In genomic region chr15:78529428-78529990, GRCm38 (mm10) we compare ENCODE assay signal across 8 mouse cellular contexts. TPM values are rescaled to one million over a fixed set of nuclear protein-coding genes. Genes with fewer than 3 reads are reported as not detected.
DNase-seq lines count a peak whose midpoint lies in the region; ATAC-seq and TF ChIP-seq lines count a peak whose summit lies in the region.
"Had no signal": no experiment of that assay in that cellular context is flagged by ENCODE, and none has a peak within 500 bp of the region (broad histone marks: within the 10 kb centered on the region; RNA-seq: fewer than 3 reads in every experiment).

No protein-coding gene starts in this region.

- ATAC-seq in limb, embryonic 13.5 days (ENCODE audit: low FRiP score, low read depth), result peak; percentile 67
- ATAC-seq in midbrain, embryonic 16.5 days, result no peak

- peaks cover 47% of the 10 kb centered on the region for H3K4me1 ChIP-seq in embryonic facial prominence, embryonic 10.5 days
- H3K4me1 ChIP-seq in heart, adult 2 months (ENCODE audit: control insufficient read depth, insufficient read depth, low read length), result peaks cover 24% of the 10 kb centered on the region
- H3K4me1 ChIP-seq in kidney, adult 2 months (ENCODE audit: control insufficient read depth, insufficient read depth, low read length), result peaks cover 12% of the 10 kb centered on the region; the same call in 1 of the 2 replicates
- H3K4me1 ChIP-seq in limb, embryonic 13.5 days, result peaks cover 44% of the 10 kb centered on the region
- peaks cover 15% of the 10 kb centered on the region for H3K4me1 ChIP-seq in midbrain, embryonic 16.5 days (ENCODE audit: control insufficient read depth, insufficient read depth, low read length)
- peaks cover 9% of the 10 kb centered on the region for H3K4me1 ChIP-seq in testis, adult 2 months (ENCODE audit: control insufficient read depth, insufficient read depth, low read length)

- H3K9ac ChIP-seq in heart, adult 2 months (ENCODE audit: low read depth, low read length), result peak overlapping the region; percentile 65
- peak overlapping the region; percentile 72 for H3K9ac ChIP-seq in limb, embryonic 13.5 days
- peak overlapping the region; percentile 61 for H3K9ac ChIP-seq in midbrain, embryonic 16.5 days (ENCODE audit: low read depth, low read length)

- H3K36me3 ChIP-seq in embryonic facial prominence, embryonic 10.5 days (replicated peaks), result no peaks in the 10 kb centered on the region
- H3K36me3 ChIP-seq in heart, adult 2 months (ENCODE audit: control insufficient read depth, insufficient read depth, low read length), result no peaks in the 10 kb centered on the region
- no peaks in the 10 kb centered on the region for H3K36me3 ChIP-seq in kidney, adult 2 months (ENCODE audit: control insufficient read depth, insufficient read depth, low read length)
- H3K36me3 ChIP-seq in limb, embryonic 13.5 days, result peaks cover 8% of the 10 kb centered on the region
- H3K36me3 ChIP-seq in midbrain, embryonic 16.5 days (ENCODE audit: control insufficient read depth, insufficient read depth, low read length), result no peaks in the 10 kb centered on the region
- H3K36me3 ChIP-seq in testis, adult 2 months (ENCODE audit: control insufficient read depth, insufficient read depth, low read length), result no peaks in the 10 kb centered on the region

- H3K4me3 ChIP-seq in embryonic facial prominence, embryonic 10.5 days, result peak overlapping the region; percentile 56
- H3K4me3 ChIP-seq in heart, adult 2 months, result peak overlapping the region; percentile 51
- peak overlapping the region; percentile 39 for H3K4me3 ChIP-seq in kidney, adult 2 months (ENCODE audit: insufficient read depth, low read depth, low read length)
- peak overlapping the region; percentile 49 for H3K4me3 ChIP-seq in limb, embryonic 13.5 days
- peak overlapping the region; percentile 29 for H3K4me3 ChIP-seq in midbrain, embryonic 16.5 days (ENCODE audit: low read depth, low read length)
- peak overlapping the region; percentile 55 for H3K4me3 ChIP-seq in testis, adult 2 months (ENCODE audit: control insufficient read depth, low read depth, low read length)

- peak; percentile 42; the same call in 1 of the 2 replicates for TF ChIP-seq POLR2A in heart, adult 2 months (IDR thresholded peaks at IDR 0.05; ENCODE audit: insufficient read depth, low read depth, low read length)
- no peak for TF ChIP-seq POLR2A in kidney, adult 2 months (IDR thresholded peaks at IDR 0.05; ENCODE audit: low read depth, low read length)
- 0 out of 2 replicates have a peak, but pooled peaks have one; percentile 20 for TF ChIP-seq POLR2A in testis, adult 2 months (IDR thresholded peaks at IDR 0.05; ENCODE audit: control insufficient read depth, low read depth, low read length)

- H3K27ac ChIP-seq in embryonic facial prominence, embryonic 10.5 days (replicated peaks), result peak overlapping the region; percentile 86
- peak overlapping the region; percentile 92 for H3K27ac ChIP-seq in heart, adult 2 months
- H3K27ac ChIP-seq in kidney, adult 2 months (ENCODE audit: insufficient read depth, low read depth, low read length), result peak overlapping the region; percentile 80
- H3K27ac ChIP-seq in limb, embryonic 13.5 days, result peak overlapping the region; percentile 80
- 0 out of 2 replicates have a peak overlapping the region, but pooled peaks have one; percentile 5 for H3K27ac ChIP-seq in midbrain, embryonic 16.5 days (ENCODE audit: low read length)
- peak overlapping the region; percentile 82 for H3K27ac ChIP-seq in testis, adult 2 months (ENCODE audit: control insufficient read depth, insufficient read depth, low read depth, low read length)

- under 1% methylated on average over 15 of the region's 15 CpGs for WGBS in embryonic facial prominence, embryonic 10.5 days
- WGBS in heart, adult 2 months, result 5% methylated on average over 15 of the region's 15 CpGs
- 20% methylated on average over 15 of the region's 15 CpGs for WGBS in kidney, adult 2 months
- WGBS in limb, embryonic 13.5 days, result 2% methylated on average over 15 of the region's 15 CpGs
- 1% methylated on average over 13 of the region's 15 CpGs for WGBS in midbrain, embryonic 16.5 days

- peak overlapping the region; percentile 80 for H3K4me2 ChIP-seq in limb, embryonic 13.5 days (replicated peaks)
- H3K4me2 ChIP-seq in midbrain, embryonic 16.5 days (ENCODE audit: low read length), result peak overlapping the region; percentile 58

- peaks cover 31% of the 10 kb centered on the region for H3K27me3 ChIP-seq in embryonic facial prominence, embryonic 10.5 days (replicated peaks; ENCODE audit: low read depth, poor library complexity, severe bottlenecking)
- no peaks in the 10 kb centered on the region for H3K27me3 ChIP-seq in heart, adult 2 months (ENCODE audit: control insufficient read depth, insufficient read depth, low read length)
- H3K27me3 ChIP-seq in kidney, adult 2 months (replicated peaks; ENCODE audit: control insufficient read depth, insufficient read depth, low read length), result no peaks in the 10 kb centered on the region
- no peaks in the 10 kb centered on the region for H3K27me3 ChIP-seq in limb, embryonic 13.5 days
- no peaks in the 10 kb centered on the region for H3K27me3 ChIP-seq in midbrain, embryonic 16.5 days (ENCODE audit: control insufficient read depth, insufficient read depth, low read depth, low read length)
- no peaks in the 10 kb centered on the region for H3K27me3 ChIP-seq in testis, adult 2 months (ENCODE audit: control insufficient read depth, insufficient read depth, low read length)

- intact Hi-C loops in heart, adult 2 months (cut with DNase I), result loop anchor here (1.0 to 5.0 kb wide), 2 partner anchors 9 to 258 kb away; no protein-coding TSS in a partner anchor

- 0 out of 2 replicates have a peak, but pooled peaks have one; percentile 37 for TF ChIP-seq EP300 in heart, adult 2 months (IDR thresholded peaks at IDR 0.05; ENCODE audit: insufficient read depth, low read depth, low read length)

- no peaks in the 10 kb centered on the region for H3K79me2 ChIP-seq in heart, adult 2 months (replicated peaks; ENCODE audit: control insufficient read depth, insufficient read depth, low read length)

- DNase-seq in adrenal gland, postnatal 25 days, result peak; percentile 83
- DNase-seq in embryonic facial prominence, embryonic 10.5 days (ENCODE audit: low spot score), result peak; percentile 84
- DNase-seq in heart, adult 2 months, result peak; percentile 84 to 86
- DNase-seq in kidney, adult 2 months, result peak; percentile 68

- no peak for TF ChIP-seq CTCF in heart, adult 2 months (IDR thresholded peaks at IDR 0.05)
- TF ChIP-seq CTCF in kidney, adult 2 months (conservative IDR thresholded peaks at IDR 0.05; ENCODE audit: insufficient read depth, insufficient read length, low read depth, low read length), result no peak
- no peak for TF ChIP-seq CTCF in testis, adult 2 months (IDR thresholded peaks at IDR 0.05; ENCODE audit: control insufficient read depth, insufficient read depth, insufficient replicate concordance, low read depth, low read length)

- no peaks in the 10 kb centered on the region for H3K9me3 ChIP-seq in embryonic facial prominence, embryonic 10.5 days
- H3K9me3 ChIP-seq in limb, embryonic 13.5 days, result no peaks in the 10 kb centered on the region
- H3K9me3 ChIP-seq in midbrain, embryonic 16.5 days (replicated peaks; ENCODE audit: control insufficient read depth, low read length, poor library complexity, severe bottlenecking), result no peaks in the 10 kb centered on the region

RNA-seq across cellular contexts. Expression of gene C1qtnf6, which starts 1.7 kb away (rescaled TPM):
- total RNA-seq in adrenal gland, postnatal 25 days (2021), result 48.7 and 59.4 TPM in 2 replicates
- 9.6 and 10.4 TPM in 2 replicates for polyA plus RNA-seq in embryonic facial prominence, embryonic 10.5 days (2016; fragmentation: Nextera tagmentation; extraction: Ambion mirVana)
- total RNA-seq in heart, adult 2 months (2021), result 10 to 100 TPM; 14.1 to 17.0 TPM
- polyA plus RNA-seq in heart, adult 2 months (2012; rRNA removed), result 20.8 and 40.5 TPM in 2 replicates
- 14.3 and 17.0 TPM in 2 replicates for polyA plus RNA-seq in kidney, adult 2 months (2012; rRNA removed)
- polyA plus RNA-seq in limb, embryonic 13.5 days (2015; fragmentation: Nextera tagmentation; extraction: Ambion mirVana), result 32.2 and 34.6 TPM in 2 replicates
- 6.7 and 7.8 TPM in 2 replicates for polyA plus RNA-seq in midbrain, embryonic 16.5 days (2015; fragmentation: Nextera tagmentation; extraction: Ambion mirVana)
- polyA plus RNA-seq in testis, adult 2 months (2012; rRNA removed), result 8.2 and 9.8 TPM in 2 replicates

RNA-seq across cellular contexts. Expression of gene Sstr3, which starts 15.0 kb away (rescaled TPM):
- total RNA-seq in adrenal gland, postnatal 25 days (2021), result 0.58 and 0.76 TPM in 2 replicates
- polyA plus RNA-seq in embryonic facial prominence, embryonic 10.5 days (2016; fragmentation: Nextera tagmentation; extraction: Ambion mirVana), result not detected in 2 replicates
- not detected for total RNA-seq in heart, adult 2 months (2021)
- polyA plus RNA-seq in heart, adult 2 months (2012; rRNA removed), result not detected in 2 replicates
- 0.17 and 0.29 TPM in 2 replicates for polyA plus RNA-seq in kidney, adult 2 months (2012; rRNA removed)
- polyA plus RNA-seq in limb, embryonic 13.5 days (2015; fragmentation: Nextera tagmentation; extraction: Ambion mirVana), result not detected in 2 replicates
- 0.15 and 0.16 TPM in 2 replicates for polyA plus RNA-seq in midbrain, embryonic 16.5 days (2015; fragmentation: Nextera tagmentation; extraction: Ambion mirVana)
- polyA plus RNA-seq in testis, adult 2 months (2012; rRNA removed), result 6.0 and 7.0 TPM in 2 replicates
- polyA plus RNA-seq: gonadal fat pad, adult 2 months had no signal

RNA-seq across cellular contexts. Expression of gene Il2rb, which starts 34.4 kb away (rescaled TPM):
- 0.48 and 0.58 TPM in 2 replicates for total RNA-seq in adrenal gland, postnatal 25 days (2021)
- 0.09 TPM in 1 of 2 replicates, not detected in the other for polyA plus RNA-seq in embryonic facial prominence, embryonic 10.5 days (2016; fragmentation: Nextera tagmentation; extraction: Ambion mirVana)
- under 1 TPM; 0.31 to 0.55 TPM for total RNA-seq in heart, adult 2 months (2021)
- polyA plus RNA-seq in heart, adult 2 months (2012; rRNA removed), result 1.4 and 2.3 TPM in 2 replicates
- polyA plus RNA-seq in kidney, adult 2 months (2012; rRNA removed), result 2.2 and 6.3 TPM in 2 replicates
- 0.22 and 0.24 TPM in 2 replicates for polyA plus RNA-seq in limb, embryonic 13.5 days (2015; fragmentation: Nextera tagmentation; extraction: Ambion mirVana)
- polyA plus RNA-seq in midbrain, embryonic 16.5 days (2015; fragmentation: Nextera tagmentation; extraction: Ambion mirVana), result 0.20 TPM in 1 of 2 replicates, not detected in the other
- polyA plus RNA-seq in testis, adult 2 months (2012; rRNA removed), result 0.47 and 0.59 TPM in 2 replicates

RNA-seq across cellular contexts. Expression of gene Rac2, which starts 43.1 kb away (rescaled TPM):
- 2.7 and 4.5 TPM in 2 replicates for total RNA-seq in adrenal gland, postnatal 25 days (2021)
- 5.0 and 7.7 TPM in 2 replicates for polyA plus RNA-seq in embryonic facial prominence, embryonic 10.5 days (2016; fragmentation: Nextera tagmentation; extraction: Ambion mirVana)
- total RNA-seq in heart, adult 2 months (2021), result 1 to 10 TPM; 4.5 to 8.7 TPM
- polyA plus RNA-seq in heart, adult 2 months (2012; rRNA removed), result 7.7 and 44.7 TPM in 2 replicates
- polyA plus RNA-seq in kidney, adult 2 months (2012; rRNA removed), result 32.3 and 117 TPM in 2 replicates
- polyA plus RNA-seq in limb, embryonic 13.5 days (2015; fragmentation: Nextera tagmentation; extraction: Ambion mirVana), result 11.3 and 12.5 TPM in 2 replicates
- polyA plus RNA-seq in midbrain, embryonic 16.5 days (2015; fragmentation: Nextera tagmentation; extraction: Ambion mirVana), result 1.8 and 2.3 TPM in 2 replicates
- polyA plus RNA-seq in testis, adult 2 months (2012; rRNA removed), result 5.5 and 9.6 TPM in 2 replicates

Comparison
In these comparisons a context has a peak if more than half of its experiments do, and no peak if none do; other contexts are left out.
1. H3K27ac ChIP-seq: peak in every context shown above with its lines; median percentile 92 in heart, adult 2 months; 86 in embryonic facial prominence, embryonic 10.5 days; 82 in testis, adult 2 months; 80 in kidney, adult 2 months; 80 in limb, embryonic 13.5 days; 5 in midbrain, embryonic 16.5 days.